Mouse (Mus musculus) thymus, adult 2 months (tissue): ENCODE results near the gene Por. TPM values are rescaled to one million over a fixed set of nuclear protein-coding genes. Genes with fewer than 3 reads are reported as not detected.

Experiments used
- DNase-seq: peaks from one replicate; pipeline ENCODE4 v3.0.0; 2021
- H3K27ac ChIP-seq: fragments of 200-500 bp; 2 replicates; pipeline ENCODE4 v1.5.1; 2012; ENCODE audit warnings: low read length, control low read depth; ENCODE audit not compliant: control insufficient read depth, insufficient read depth
- H3K27me3 ChIP-seq: fragments of 200-500 bp; 2 replicates; pipeline ENCODE4 v1.6.1; 2012; ENCODE audit warnings: mild to moderate bottlenecking, low read length, moderate library complexity, mixed read lengths; ENCODE audit not compliant: control insufficient read depth, insufficient read depth
- H3K36me3 ChIP-seq: fragments of 200-500 bp; 2 replicates; pipeline ENCODE4 v1.6.1; 2012; ENCODE audit warnings: mild to moderate bottlenecking, low read length, moderate library complexity; ENCODE audit not compliant: control insufficient read depth, insufficient read depth
- H3K4me1 ChIP-seq: fragments of 200-500 bp; replicated peaks from 2 replicates; pipeline ENCODE4 v1.6.1; 2012; ENCODE audit warnings: low read length; ENCODE audit not compliant: control insufficient read depth, insufficient read depth
- H3K4me3 ChIP-seq: fragments of 200-500 bp; 2 replicates; pipeline ENCODE4 v1.5.1; 2012; ENCODE audit warnings: mild to moderate bottlenecking, low read length, control low read depth, moderate library complexity; ENCODE audit not compliant: control insufficient read depth, insufficient read depth
- CTCF ChIP-seq: fragments of 200-500 bp; IDR thresholded peaks from 2 replicates; pipeline ENCODE4 v1.5.1; 2012; ENCODE audit warnings: mild to moderate bottlenecking, control low read depth, low read length, moderate library complexity, borderline replicate concordance; ENCODE audit not compliant: control insufficient read depth, poor library complexity, insufficient read depth; ENCODE audit errors: extremely low read depth
- POLR2A ChIP-seq: fragments of 200-500 bp; IDR thresholded peaks from 2 replicates; pipeline ENCODE4 v1.6.1; 2012; ENCODE audit warnings: mild to moderate bottlenecking, low read length, control low read depth, moderate library complexity; ENCODE audit not compliant: control insufficient read depth, poor library complexity, insufficient read depth; ENCODE audit errors: extremely low read depth
- WGBS: fragments of 180-500 bp; shearing (Covaris S2); methylation state at CpG from one replicate; pipeline ENCODE4 v1.1.7; 2018; 5-methylcytosine and 5-hydroxymethylcytosine counted together
- polyA plus RNA-seq: library from polyadenylated mRNA; depleted of rRNA; stranded (reverse); fragments of >200 nt; gene quantifications from 2 replicates; pipeline ENCODE4 v1.2.3, GENCODE M21; 2012

The Por gene
- polyA plus RNA-seq, 1 experiment, result 132 TPM

DNA sequence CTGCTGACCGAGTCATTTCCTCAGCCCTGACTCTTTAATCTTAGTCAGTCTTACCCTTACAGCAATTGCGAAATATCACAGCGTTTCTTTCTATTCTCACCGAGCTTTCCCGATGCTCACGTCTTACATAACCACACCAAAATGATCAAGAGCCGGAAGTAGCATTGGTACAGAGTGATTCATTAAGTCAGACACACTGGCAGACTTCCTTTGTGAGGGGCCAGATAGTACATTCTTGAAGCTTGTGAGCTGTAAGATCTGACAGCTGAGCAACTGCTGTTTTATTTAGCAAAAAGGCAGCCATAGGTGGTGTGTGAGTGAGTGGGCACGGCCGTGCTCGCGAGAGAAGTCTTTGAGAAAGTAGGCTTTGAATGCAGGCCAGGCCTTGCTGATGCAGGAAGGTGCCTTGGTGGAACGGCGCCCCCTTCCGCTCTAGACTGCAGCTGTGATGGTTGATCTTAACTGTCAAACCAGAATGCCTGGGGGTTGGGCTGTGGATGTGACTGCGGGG lies 32.9 kb downstream of the Por start:
- Histone ChIP-seq H3K4me3 (no peak overlapping the region), H3K4me1 (peaks cover 33% of the 10 kb centered on the region), H3K27me3 (no peaks in the 10 kb centered on the region), H3K27ac (peak overlapping the region; percentile 88), H3K36me3 (no peaks in the 10 kb centered on the region)
- WGBS, result 3% methylated on average over 15 of the region's 15 CpGs
- TF ChIP-seq CTCF (peak; percentile 76; the same call in 1 of the 2 replicates), POLR2A (0 out of 2 replicates have a peak, but pooled peaks have one; percentile 14)
- peak; percentile 87 for DNase-seq

DNA sequence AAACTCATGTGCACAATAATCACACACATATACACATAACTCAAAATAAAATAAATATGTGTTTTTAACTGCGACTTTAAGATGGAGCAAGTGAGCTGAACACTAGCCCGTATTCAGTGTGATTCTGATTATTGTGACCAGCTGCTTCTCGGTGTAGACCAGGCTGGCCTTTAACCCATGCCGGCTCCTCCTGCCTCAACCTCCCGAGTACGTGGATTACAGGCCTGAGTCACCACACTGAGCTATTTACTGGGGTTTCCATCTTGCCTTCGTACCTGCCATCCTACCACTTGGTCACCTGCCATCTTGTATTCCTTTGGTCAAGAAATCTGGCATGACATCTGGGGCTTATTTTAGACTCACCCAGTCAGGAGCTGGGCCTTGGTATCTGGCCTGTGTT lies 33.6 kb downstream of the Por start:
- Histone ChIP-seq H3K36me3 (no peaks in the 10 kb centered on the region), H3K4me3 (no peak overlapping the region), H3K27ac (peak overlapping the region; percentile 88), H3K4me1 (peaks cover 36% of the 10 kb centered on the region), H3K27me3 (no peaks in the 10 kb centered on the region)
- WGBS, result 98% methylated on average over 7 of the region's 7 CpGs
- TF ChIP-seq CTCF, result no peak
- TF ChIP-seq POLR2A, result no peak
- DNase-seq, result no peak

DNA sequence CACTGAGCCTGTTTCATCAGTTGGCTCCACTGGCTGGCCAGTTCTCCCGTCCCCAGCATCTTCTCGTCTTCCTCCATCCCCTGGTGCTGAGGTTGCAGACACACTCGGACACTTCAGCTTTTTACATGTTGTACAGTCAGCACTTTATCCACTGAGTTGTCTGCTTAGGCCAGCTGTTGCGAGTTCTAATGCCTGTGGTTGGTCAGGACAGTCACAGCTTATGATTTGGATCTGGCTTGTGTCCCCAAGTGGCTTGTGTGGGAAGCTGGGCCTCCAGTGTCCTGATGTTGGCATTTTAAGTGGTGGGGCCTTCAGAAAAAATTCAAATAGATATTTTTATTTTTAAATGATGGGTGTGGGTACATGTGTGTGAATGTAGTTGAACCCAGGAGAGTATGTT lies 35.5 kb downstream of the Por start:
- Histone ChIP-seq H3K4me1 (peaks cover 30% of the 10 kb centered on the region), H3K36me3 (no peaks in the 10 kb centered on the region), H3K27ac (no peak overlapping the region), H3K4me3 (no peak overlapping the region), H3K27me3 (no peaks in the 10 kb centered on the region)
- no peak for DNase-seq
- TF ChIP-seq CTCF, result no peak
- TF ChIP-seq POLR2A, result no peak
- 94% methylated on average over 4 of the region's 4 CpGs for WGBS

DNA sequence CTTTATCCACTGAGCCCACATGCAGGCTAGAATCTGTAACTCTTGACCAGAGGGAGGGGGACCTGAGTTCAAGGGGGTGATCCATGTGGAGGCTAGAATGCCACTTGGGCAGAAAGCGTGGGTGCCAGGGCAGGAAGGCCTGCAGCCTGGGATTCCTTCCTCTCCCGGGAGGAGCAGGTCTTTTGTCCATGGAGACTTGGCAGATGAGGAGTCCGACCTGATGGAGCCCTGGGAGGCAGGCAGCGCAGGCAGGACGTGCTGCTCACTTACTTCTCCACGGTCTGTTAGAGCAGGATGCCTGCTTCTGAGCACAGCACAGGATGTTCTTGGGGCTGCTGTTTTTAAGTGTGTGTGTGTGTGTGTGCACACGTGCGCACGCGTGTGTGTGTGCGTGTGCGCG lies 37.2 kb downstream of the Por start:
- no peak overlapping the region for H3K27ac ChIP-seq
- H3K36me3 ChIP-seq, result no peaks in the 10 kb centered on the region
- 96% methylated on average over 13 of the region's 13 CpGs for WGBS
- no peak overlapping the region for H3K4me3 ChIP-seq
- DNase-seq, result no peak
- H3K4me1 ChIP-seq, result peaks cover 25% of the 10 kb centered on the region
- TF ChIP-seq CTCF (no peak), POLR2A (no peak)
- H3K27me3 ChIP-seq, result no peaks in the 10 kb centered on the region

DNA sequence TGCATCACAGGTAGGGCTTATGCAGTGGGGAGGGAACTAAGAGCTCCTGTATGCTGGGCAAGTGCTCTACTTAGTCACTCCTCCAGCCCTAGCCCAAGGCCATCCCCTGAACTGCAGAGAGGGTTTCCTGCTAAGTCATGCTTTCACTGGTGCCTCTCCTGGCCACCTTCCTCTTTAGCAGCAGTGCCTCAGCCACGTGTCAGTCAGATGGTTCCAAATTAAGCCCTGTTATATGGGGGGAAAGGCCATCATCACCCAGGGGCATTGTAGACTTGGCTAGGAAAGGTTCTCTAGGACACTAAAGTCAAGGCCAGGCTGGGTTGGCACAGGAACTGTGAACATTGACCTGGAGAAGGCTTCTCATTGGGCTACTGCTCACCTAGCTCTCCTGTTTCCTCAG lies 38.0 kb downstream of the Por start:
- Histone ChIP-seq H3K27me3 (no peaks in the 10 kb centered on the region), H3K4me3 (no peak overlapping the region), H3K4me1 (peaks cover 18% of the 10 kb centered on the region), H3K36me3 (no peaks in the 10 kb centered on the region), H3K27ac (no peak overlapping the region)
- WGBS, result 24% methylated on average over 1 of the region's 1 CpGs
- DNase-seq, result no peak
- TF ChIP-seq POLR2A, result no peak
- TF ChIP-seq CTCF, result no peak

DNA sequence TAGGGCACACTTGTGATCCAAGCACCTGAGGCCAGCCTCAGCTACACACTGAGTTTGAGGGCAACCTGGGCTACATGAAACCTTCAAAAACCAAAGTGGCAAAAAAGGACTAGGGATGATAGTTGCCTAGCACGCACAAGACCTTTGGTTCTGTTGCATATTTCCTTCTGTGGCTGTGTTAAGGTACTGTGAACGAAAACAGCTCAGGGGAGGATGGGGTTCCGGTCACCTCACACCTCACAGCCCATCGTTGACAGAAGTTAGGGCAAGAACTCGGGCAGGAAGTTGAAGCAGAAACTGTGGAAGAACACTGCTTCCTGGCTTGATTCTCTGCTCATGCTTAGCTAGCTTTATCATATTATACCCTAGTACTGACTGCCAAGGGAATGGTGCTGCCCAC lies 39.9 kb downstream of the Por start:
- H3K27ac ChIP-seq, result no peak overlapping the region
- WGBS, result 89% methylated on average over 5 of the region's 5 CpGs

DNA sequence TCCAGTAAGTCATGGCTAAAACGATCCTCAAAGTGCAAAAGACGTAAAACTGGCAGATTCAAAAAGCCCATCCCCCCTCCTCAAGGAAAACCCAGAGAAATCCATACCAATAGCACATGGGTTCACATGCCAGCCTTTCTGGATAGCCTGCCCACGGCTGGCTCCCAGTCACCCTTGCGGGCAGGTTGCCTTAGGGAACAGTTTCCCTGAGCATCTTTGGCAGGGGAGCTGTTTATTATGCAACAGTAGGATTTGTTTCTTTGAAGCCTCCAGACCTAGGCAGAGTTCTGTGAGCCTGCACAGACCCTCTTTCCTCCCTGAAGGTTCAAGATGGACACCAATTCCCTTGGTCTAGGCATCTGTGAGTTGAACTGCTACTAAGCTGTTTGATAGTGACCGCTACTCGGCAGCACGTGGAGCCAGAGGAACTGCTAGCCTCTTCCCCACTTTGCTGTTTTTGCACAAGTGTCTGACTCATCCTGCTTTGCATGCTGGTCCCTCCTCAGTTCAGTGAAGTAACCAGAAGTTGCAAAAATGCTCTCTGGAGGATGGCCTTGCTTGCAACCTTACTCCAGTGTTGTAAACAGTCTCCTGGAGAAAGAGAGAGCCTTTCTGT lies 40.9 kb downstream of the Por start:
- Histone ChIP-seq H3K4me1 (peaks cover 16% of the 10 kb centered on the region), H3K4me3 (no peak overlapping the region), H3K36me3 (no peaks in the 10 kb centered on the region), H3K27ac (no peak overlapping the region), H3K27me3 (no peaks in the 10 kb centered on the region)
- TF ChIP-seq CTCF, result no peak
- TF ChIP-seq POLR2A, result no peak
- 65% methylated on average over 7 of the region's 7 CpGs for WGBS
- DNase-seq, result no peak

More for the DNA sequence above, 39.9 kb downstream of the Por start:
- Histone ChIP-seq H3K36me3 (no peaks in the 10 kb centered on the region), H3K4me3 (no peak overlapping the region), H3K27me3 (no peaks in the 10 kb centered on the region), H3K4me1 (peaks cover 19% of the 10 kb centered on the region)
- TF ChIP-seq CTCF, result no peak
- no peak for DNase-seq
